Mouse (Mus musculus) heart, embryonic 16.5 days (tissue): ENCODE results near the gene Fam72a. TPM values are rescaled to one million over a fixed set of nuclear protein-coding genes. Genes with fewer than 3 reads are reported as not detected.

Experiments used
- ATAC-seq: fragments of 200-750 bp; cut with Nextera tagmentation; replicated peaks from 2 replicates; pipeline ENCODE4 v1.8.0; 2017; ENCODE audit warnings: moderate number of reproducible peaks; ENCODE audit not compliant: insufficient read depth, low FRiP score; ENCODE audit errors: extremely low read depth
- H3K27ac ChIP-seq: fragments of 300-500 bp; sonication (generic); 2 replicates; pipeline ENCODE4 v1.5.1; 2014; ENCODE audit warnings: mild to moderate bottlenecking, low read length, control low read depth, moderate library complexity
- H3K27me3 ChIP-seq: fragments of 300-500 bp; sonication (generic); 2 replicates; pipeline ENCODE4 v1.6.1; 2014; ENCODE audit warnings: low read length, mixed read lengths; ENCODE audit not compliant: control insufficient read depth, insufficient read depth
- H3K36me3 ChIP-seq: fragments of 300-500 bp; sonication (generic); 2 replicates; pipeline ENCODE4 v1.6.1; 2014; ENCODE audit not compliant: control insufficient read depth, insufficient read depth
- H3K4me1 ChIP-seq: fragments of 300-500 bp; sonication (generic); 2 replicates; pipeline ENCODE4 v1.6.1; 2014; ENCODE audit warnings: low read length, mixed read lengths; ENCODE audit not compliant: control insufficient read depth, insufficient read depth
- H3K4me2 ChIP-seq: fragments of 300-500 bp; sonication (generic); 2 replicates; pipeline ENCODE4 v1.6.1; 2014; ENCODE audit warnings: low read depth, mild to moderate bottlenecking, control low read depth, low read length
- H3K4me3 ChIP-seq: fragments of 300-500 bp; sonication (generic); 2 replicates; pipeline ENCODE4 v1.5.1; 2014; ENCODE audit warnings: mild to moderate bottlenecking, control low read depth, low read length
- H3K9ac ChIP-seq: fragments of 300-500 bp; sonication (generic); 2 replicates; pipeline ENCODE4 v1.6.1; 2014; ENCODE audit warnings: low read length, control low read depth
- H3K9me3 ChIP-seq: fragments of 300-500 bp; sonication (generic); replicated peaks from 2 replicates; pipeline ENCODE4 v1.6.1; 2016; ENCODE audit warnings: low read length; ENCODE audit not compliant: control insufficient read depth
- WGBS: fragments of 180-500 bp; shearing (Covaris S2); extraction: QIAGEN DNeasy Blood & Tissue Kit; methylation state at CpG from one replicate; pipeline ENCODE4 v1.1.7; 2014; 5-methylcytosine and 5-hydroxymethylcytosine counted together
- polyA plus RNA-seq: library from polyadenylated mRNA; unstranded; fragments of >200 nt; fragmentation: Nextera tagmentation; extraction: Ambion mirVana; gene quantifications from 2 replicates; pipeline ENCODE4 v1.2.1, GENCODE M21; 2015

The Fam72a gene
- polyA plus RNA-seq, 1 experiment from 2014 or later, result 3.2 TPM

DNA sequence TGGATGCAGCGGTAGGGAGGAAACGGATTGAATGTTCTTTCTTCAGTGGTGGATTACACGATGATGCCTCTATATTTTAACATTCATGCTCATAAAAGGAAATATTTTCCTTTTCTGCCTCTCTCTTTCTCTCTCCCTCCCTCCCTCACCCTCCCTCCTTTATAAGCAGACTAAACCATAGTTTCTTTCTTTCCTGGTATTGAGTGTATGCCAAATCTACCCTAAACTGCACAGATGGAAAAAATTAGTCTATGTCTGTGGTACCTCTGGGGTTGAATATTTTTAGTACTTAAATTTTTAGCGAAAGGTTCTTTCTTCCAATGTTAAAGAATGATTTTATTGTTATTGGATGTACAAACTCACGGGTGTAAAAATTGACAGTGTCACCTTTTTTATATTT, 14.2 kb downstream of the Fam72a start:
- 71% methylated on average over 5 of the region's 5 CpGs for WGBS
- no peak overlapping the region for H3K4me3 ChIP-seq
- H3K4me1 ChIP-seq, result no peaks in the 10 kb centered on the region
- no peaks in the 10 kb centered on the region for H3K36me3 ChIP-seq
- H3K27me3 ChIP-seq, result no peaks in the 10 kb centered on the region
- no peak overlapping the region for H3K9ac ChIP-seq
- no peaks in the 10 kb centered on the region for H3K9me3 ChIP-seq
- H3K4me2 ChIP-seq, result no peak overlapping the region
- no peak for ATAC-seq
- no peak overlapping the region for H3K27ac ChIP-seq

DNA sequence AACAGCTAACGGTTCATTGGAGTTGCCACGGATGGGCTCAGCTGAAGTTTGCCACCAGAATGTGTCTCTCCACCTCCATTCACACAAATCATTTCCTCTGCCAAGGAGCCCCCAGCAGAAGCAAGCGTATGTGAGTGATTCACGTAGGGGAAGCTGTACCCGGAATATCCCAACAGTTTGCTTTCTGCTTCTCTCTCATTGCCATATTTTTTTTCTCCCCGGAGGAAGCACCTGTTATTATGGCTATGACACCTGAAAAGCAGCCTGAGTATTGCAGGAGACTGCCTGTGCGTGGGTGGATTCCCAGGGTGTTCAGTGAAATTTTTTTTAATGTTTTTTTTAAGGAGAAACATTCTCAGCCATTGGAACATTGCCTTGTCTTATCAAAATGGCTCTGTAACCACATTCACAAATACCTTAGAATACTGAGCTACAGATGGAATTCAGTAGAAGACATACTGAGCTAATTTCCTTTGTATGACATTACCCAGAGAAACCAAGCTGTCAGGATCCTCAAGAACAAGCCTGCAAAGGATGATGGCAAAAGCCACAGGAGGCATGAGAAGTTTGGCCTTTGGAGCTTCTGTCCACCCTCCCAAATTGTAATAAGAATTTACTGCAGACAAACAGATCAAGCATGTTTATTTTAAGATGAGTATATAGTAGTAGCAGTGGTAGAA, 16.3 kb downstream of the Fam72a start:
- H3K9me3 ChIP-seq, result no peaks in the 10 kb centered on the region
- no peaks in the 10 kb centered on the region for H3K36me3 ChIP-seq
- no peak overlapping the region for H3K4me3 ChIP-seq
- H3K27ac ChIP-seq, result no peak overlapping the region
- H3K4me1 ChIP-seq, result peaks cover 2% of the 10 kb centered on the region; the same call in 1 of the 2 replicates
- WGBS, result 71% methylated on average over 7 of the region's 7 CpGs
- no peak overlapping the region for H3K4me2 ChIP-seq
- ATAC-seq, result no peak
- no peaks in the 10 kb centered on the region for H3K27me3 ChIP-seq
- no peak overlapping the region for H3K9ac ChIP-seq

DNA sequence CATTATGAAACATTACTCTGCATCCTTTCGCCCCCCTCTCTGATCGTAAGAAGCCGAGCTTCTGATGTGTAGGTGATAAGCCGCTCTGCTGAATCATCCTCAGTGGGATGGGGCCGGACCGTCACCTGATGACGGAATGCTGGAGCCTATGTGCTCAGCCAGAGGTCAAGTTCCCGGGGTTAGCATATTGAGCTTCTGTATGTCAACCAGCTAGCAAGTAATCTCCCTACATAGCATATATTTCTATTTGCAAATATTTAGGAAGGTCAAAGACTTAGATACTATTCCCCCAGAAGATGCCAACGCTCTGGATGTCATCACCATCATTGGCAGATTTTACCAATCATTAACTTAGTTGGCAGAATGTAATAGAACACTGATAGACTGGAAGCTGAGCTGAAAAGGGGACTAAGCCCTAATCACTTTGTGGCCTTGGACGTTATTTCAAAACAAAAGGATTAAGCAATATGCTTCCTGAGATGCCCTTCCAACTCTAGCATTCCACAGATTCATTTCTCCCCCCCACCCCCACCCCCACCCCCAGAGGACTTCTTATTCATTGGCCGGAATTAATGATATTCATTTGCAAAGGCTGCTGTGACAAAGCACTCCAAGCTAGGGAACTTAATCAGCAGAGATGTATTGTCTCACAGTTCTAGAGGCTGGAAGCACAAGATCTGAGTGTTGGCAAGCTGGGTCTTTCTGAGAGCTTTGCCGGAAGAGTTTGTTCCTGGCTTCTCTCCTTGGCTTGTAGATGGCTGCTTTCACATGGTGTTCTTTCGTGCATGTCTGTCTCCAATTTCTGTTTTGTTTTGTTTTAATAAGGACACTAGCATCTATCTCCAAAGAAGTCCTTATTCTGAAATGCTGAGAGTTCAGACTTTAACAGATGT, 19.3 kb downstream of the Fam72a start:
- 68% methylated on average over 13 of the region's 13 CpGs for WGBS
- no peaks in the 10 kb centered on the region for H3K36me3 ChIP-seq
- no peak for ATAC-seq

DNA sequence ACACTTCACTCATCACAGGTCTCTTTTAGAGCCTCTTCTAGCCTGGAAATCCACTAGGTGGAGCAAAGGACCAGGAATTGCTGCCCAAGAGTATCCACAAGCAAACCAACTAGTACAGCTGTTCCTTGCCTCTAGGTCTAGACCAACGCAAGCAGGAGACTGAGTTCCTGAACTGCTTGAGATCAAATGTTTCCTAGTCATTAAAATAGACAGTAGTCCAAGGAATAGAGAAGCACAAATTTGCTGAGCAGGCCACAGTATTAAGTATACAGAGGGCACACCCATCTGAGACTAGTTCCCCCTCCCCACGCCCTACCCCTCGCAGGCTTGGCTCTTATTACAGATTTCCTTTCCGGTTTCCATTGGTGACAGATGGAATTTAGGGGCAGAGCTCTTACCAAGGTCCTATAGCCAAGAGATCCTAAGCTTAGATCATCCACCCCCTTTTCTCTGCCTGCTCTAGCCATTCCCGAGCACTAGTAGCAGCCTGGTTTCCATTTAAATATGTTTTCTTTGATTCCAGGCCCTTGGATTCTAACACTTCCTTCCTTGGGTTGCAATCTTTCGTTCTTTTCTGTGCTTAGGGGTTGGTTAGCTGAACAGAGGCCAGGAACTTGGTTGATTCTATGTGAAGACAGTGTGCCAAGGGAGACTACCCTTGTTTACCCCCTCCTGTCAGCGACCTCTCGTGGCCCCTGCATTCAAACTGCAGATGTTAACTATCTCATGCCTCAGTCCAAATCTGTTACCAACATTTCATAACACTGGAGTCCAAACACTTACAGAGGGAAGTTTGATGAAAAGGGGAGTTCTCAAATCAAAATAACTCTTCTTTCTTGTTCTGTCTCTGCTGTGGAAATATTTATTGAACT, 21.0 kb downstream of the Fam72a start:
- 0 out of 2 replicates have a peak, but pooled peaks have one; percentile 14 for ATAC-seq
- H3K4me3 ChIP-seq, result no peak overlapping the region
- H3K36me3 ChIP-seq, result no peaks in the 10 kb centered on the region
- no peak overlapping the region; the same call in 1 of the 2 replicates for H3K4me2 ChIP-seq
- no peak overlapping the region for H3K27ac ChIP-seq
- 44% methylated on average over 8 of the region's 8 CpGs for WGBS
- peaks cover 2% of the 10 kb centered on the region; the same call in 1 of the 2 replicates for H3K4me1 ChIP-seq
- H3K27me3 ChIP-seq, result no peaks in the 10 kb centered on the region
- H3K9ac ChIP-seq, result no peak overlapping the region
- no peaks in the 10 kb centered on the region for H3K9me3 ChIP-seq

More for the DNA sequence above, 19.3 kb downstream of the Fam72a start:
- peaks cover 2% of the 10 kb centered on the region; the same call in 1 of the 2 replicates for H3K4me1 ChIP-seq
- no peak overlapping the region for H3K4me2 ChIP-seq
- no peaks in the 10 kb centered on the region for H3K27me3 ChIP-seq
- H3K9ac ChIP-seq, result no peak overlapping the region
- H3K4me3 ChIP-seq, result no peak overlapping the region
- no peaks in the 10 kb centered on the region for H3K9me3 ChIP-seq
- no peak overlapping the region for H3K27ac ChIP-seq

DNA sequence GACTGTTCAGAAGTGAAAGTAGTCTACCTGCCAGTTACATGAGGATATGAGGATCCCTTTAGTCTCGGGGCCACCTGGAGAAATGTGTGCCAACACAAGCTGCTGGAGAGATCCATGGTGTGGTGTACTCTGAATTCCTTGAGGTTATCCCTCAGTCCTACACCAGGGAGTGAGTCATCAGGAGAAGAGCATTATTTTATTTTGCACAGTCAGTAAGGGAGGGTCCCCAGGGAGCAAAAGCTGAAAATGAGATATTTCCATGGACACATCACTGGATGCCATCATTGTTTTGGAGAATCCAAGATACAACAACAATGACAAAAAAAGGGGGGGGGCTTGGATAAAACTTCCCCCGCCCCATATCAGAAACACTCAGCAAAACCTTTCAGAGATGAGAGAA, 24.3 kb downstream of the Fam72a start:
- Histone ChIP-seq H3K9ac (no peak overlapping the region), H3K4me3 (no peak overlapping the region), H3K4me2 (no peak overlapping the region), H3K4me1 (peaks cover 6% of the 10 kb centered on the region), H3K27ac (no peak overlapping the region), H3K36me3 (no peaks in the 10 kb centered on the region), H3K27me3 (no peaks in the 10 kb centered on the region), H3K9me3 (no peaks in the 10 kb centered on the region)
- ATAC-seq, result no peak
- WGBS, result 84% methylated on average over 2 of the region's 2 CpGs

DNA sequence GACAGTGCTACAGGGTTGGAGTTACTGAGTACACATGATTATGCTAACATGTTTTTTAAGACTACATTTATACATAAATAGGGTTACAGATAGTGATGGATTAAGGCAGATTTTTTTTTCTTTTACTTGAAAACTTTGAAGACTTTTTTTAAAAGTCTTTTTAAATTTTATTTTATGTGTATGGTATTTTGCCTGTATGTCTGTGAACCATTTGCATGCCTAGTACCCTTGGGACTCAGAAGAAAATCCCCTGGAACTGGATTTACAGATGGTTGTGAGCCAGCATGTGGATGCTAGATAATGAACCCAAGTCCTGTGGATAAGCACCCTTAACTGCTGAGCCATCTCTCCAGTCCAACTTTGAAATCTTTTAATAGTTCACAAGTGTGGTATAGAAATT, 25.7 kb downstream of the Fam72a start:
- Histone ChIP-seq H3K36me3 (no peaks in the 10 kb centered on the region), H3K9me3 (no peaks in the 10 kb centered on the region), H3K27ac (no peak overlapping the region), H3K9ac (no peak overlapping the region), H3K4me2 (no peak overlapping the region), H3K27me3 (no peaks in the 10 kb centered on the region), H3K4me3 (no peak overlapping the region), H3K4me1 (peaks cover 6% of the 10 kb centered on the region)
- no peak for ATAC-seq

DNA sequence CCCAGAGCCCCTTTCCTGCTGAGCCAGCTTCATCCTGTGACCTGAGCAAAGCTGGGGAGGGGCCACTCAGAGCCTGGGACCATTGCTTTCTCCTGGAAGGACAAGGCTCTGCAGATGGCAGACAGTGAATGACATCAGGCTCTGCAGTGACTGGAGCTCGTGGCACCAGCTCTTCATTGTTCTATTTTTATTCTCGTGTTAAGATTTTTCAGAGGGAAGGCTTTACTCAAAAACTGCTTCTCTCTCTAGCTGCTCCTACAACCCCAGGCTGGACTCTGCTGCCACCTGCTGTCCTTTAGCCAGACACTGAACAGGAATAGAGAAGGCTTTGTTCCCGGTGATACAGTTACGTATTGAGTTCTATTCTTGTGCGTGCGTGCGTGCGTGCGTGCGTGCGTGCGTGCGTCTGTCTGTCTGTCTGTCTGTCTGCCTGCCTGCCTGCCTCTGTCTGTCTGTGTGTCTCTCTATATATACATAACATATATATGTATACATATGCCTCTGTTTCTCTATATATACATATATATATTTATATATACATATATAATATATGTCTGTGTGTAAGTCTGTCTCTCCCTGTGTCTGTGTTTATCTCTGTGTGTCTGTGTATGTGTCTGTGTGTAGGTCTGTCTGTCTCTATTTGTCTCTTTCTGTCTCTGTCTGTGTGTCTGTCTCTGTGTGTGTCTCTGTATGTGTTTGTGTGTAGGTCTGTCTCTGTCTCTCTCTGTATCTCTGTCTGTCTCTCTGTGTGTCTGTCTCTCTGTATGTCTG, 27.5 kb downstream of the Fam72a start:
- Histone ChIP-seq H3K4me3 (0 out of 2 replicates have a peak overlapping the region, but pooled peaks have one; percentile 4), H3K9ac (peak overlapping the region; percentile 44), H3K27ac (peak overlapping the region; percentile 72), H3K9me3 (no peaks in the 10 kb centered on the region), H3K36me3 (no peaks in the 10 kb centered on the region), H3K4me1 (peaks cover 4% of the 10 kb centered on the region), H3K27me3 (no peaks in the 10 kb centered on the region), H3K4me2 (peak overlapping the region; percentile 43)
- peak; percentile 92 for ATAC-seq
- 6% methylated on average over 13 of the region's 13 CpGs for WGBS

DNA sequence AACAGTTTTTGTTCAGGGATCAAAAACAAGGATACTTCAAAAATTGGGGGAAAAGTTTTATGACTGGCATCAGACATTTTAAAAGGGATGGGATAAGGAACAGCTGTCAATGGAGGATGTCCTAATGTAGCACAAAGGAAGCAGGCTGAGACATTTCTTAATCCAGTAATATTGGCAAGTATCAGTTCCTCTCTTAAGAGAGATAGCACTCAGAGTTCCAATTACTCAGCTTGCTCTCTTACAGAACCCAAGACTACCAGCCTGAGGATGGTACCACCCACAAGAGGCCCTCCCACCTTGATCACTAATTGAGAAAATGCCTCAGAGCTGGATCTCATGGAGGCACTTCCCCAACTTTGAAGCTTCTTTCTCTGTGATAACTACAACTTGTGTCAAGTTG, 32.8 kb downstream of the Fam72a start:
- Histone ChIP-seq H3K4me1 (no peaks in the 10 kb centered on the region), H3K4me3 (no peak overlapping the region)
- no peak for ATAC-seq

More for the DNA sequence above, 32.8 kb downstream of the Fam72a start:
- Histone ChIP-seq H3K27me3 (no peaks in the 10 kb centered on the region), H3K36me3 (no peaks in the 10 kb centered on the region), H3K27ac (no peak overlapping the region), H3K4me2 (no peak overlapping the region), H3K9ac (no peak overlapping the region), H3K9me3 (no peaks in the 10 kb centered on the region)
